Mouse (Mus musculus) bone marrow macrophage, adult 2 months (primary cell): Measurements from ENCODE around the gene Eif2b5.

Experiments
- CTCF ChIP-seq: IDR thresholded peaks from 2 replicates; pipeline ENCODE4 v1.5.1; 2012; ENCODE audit warnings: low read depth, mild to moderate bottlenecking, low read length, moderate library complexity
- POLR2A ChIP-seq: IDR thresholded peaks from 2 replicates; pipeline ENCODE4 v1.6.1; 2012; ENCODE audit warnings: mild to moderate bottlenecking, low read depth, low read length, borderline replicate concordance

DNA sequence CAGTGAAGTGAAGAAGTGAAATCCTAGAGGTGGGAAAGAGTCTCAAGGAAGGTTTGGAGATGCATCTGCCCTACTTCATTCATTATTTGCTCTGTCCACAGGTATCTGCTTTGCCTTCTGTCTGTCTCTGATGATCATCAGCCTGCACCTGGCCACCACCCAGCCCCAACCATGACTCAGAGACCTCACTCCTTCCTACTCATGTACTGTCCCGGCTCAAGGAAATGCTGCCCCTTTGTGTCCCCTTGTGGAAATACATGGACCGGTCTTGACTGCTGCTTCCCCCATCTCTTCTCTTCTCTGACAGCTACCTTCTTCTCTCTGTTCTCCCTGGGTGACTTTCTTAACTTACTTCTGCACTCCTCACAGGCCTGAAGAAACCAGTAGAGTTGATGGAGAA lies 8.0 kb upstream of the Eif2b5 start:
- TF ChIP-seq POLR2A (no peak), CTCF (no peak)
